Mouse (Mus musculus) telencephalon, adult 2 months (tissue): Measurements from ENCODE around the gene Filip1l.

Experiments used
- DNase-seq: peaks from one replicate; pipeline ENCODE4 v3.0.0-alpha.2; 2011; ENCODE audit warnings: low read depth, low spot score

Filip1l gene

GRCm38 (mm10) chr16:57566215-57566614 lies 213.3 kb downstream of the Filip1l start:
- DNase-seq: no peak

GRCm38 (mm10) chr16:57568648-57569404 lies 215.9 kb downstream of the Filip1l start:
- no peak for DNase-seq

GRCm38 (mm10) chr16:57570789-57571311 lies 218.0 kb downstream of the Filip1l start:
- DNase-seq: no peak

- DNase-seq: no peak
Observed at GRCm38 (mm10) chr16:57573831-57574230, 220.9 kb downstream of the Filip1l start.

- DNase-seq: no peak
Observed at GRCm38 (mm10) chr16:57575764-57576388, 223.0 kb downstream of the Filip1l start.

- DNase-seq: no peak
Observed at GRCm38 (mm10) chr16:57577519-57577918, 224.6 kb downstream of the Filip1l start.

GRCm38 (mm10) chr16:57580041-57580440 lies 227.1 kb downstream of the Filip1l start:
- DNase-seq: no peak

GRCm38 (mm10) chr16:57582008-57582407 lies 229.1 kb downstream of the Filip1l start:
- no peak for DNase-seq

- no peak for DNase-seq
Observed at GRCm38 (mm10) chr16:57585201-57585600, 232.3 kb downstream of the Filip1l start.

GRCm38 (mm10) chr16:57593422-57594157 lies 240.7 kb downstream of the Filip1l start:
- DNase-seq: peak; percentile 26

GRCm38 (mm10) chr16:57597295-57597957 lies 244.5 kb downstream of the Filip1l start:
- DNase-seq: no peak

- DNase-seq: no peak
Observed at GRCm38 (mm10) chr16:57601031-57601430, 248.1 kb downstream of the Filip1l start.

- DNase-seq: peak; percentile 76
Observed at GRCm38 (mm10) chr16:57606444-57607227, 253.7 kb downstream of the Filip1l start, which contains the start of gene Cmss1. Gene Cmss1, minus strand, starts transcription at chr16:57606864.

GRCm38 (mm10) chr16:57611768-57612167 lies 258.9 kb downstream of the Filip1l start:
- peak; percentile 16 for DNase-seq
